Mouse (Mus musculus): ENCODE data around the gene Sucla2. TPM values are rescaled to one million over a fixed set of nuclear protein-coding genes. Genes with fewer than 3 reads are reported as not detected.

Gene Sucla2
- 118 and 127 TPM in 2 replicates for polyA plus RNA-seq (2014; fragmentation: Nextera tagmentation; extraction: Ambion mirVana)

DNA sequence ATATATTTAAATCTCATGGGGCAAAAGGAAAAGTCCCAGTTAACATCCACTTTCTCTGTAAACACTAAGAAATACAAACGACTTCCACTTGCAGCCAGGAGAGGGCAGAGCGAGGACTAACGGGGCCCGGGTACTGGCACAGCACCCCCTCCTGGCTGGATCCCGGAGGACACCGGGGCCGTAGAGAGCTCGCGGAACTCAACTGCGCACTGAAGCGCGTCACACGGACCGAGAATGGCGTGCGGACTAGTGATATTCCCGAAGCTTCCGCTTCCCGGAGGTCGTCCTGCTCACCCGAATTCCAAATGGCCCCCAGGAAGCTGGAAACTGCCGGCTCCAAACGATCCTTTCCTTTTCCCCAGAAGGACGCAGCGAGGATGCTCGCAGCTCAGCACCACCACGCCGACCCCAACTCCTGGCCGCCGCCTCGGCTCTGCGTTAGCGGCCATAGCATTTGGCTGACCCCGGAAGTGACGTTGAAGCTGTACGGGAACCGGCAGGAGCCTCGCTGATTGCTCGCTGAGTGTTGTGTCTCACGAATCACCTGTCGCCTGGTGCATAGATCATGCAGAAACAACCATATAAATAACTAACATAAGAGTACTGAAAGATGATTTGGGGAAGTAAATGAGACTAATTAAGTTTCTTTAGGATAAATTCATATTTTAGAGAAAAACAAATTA lies at the start of gene Sucla2:
Gene Sucla2 (plus strand): TSS at position 554 of the 683 bp plus-strand sequence.
- Histone ChIP-seq H3K4me1 (ENCODE audit: control insufficient read depth, insufficient read depth, low read length) (0 out of 2 replicates have a peak, but pooled peaks cover 4% of the 10 kb centered on the region), H3K4me3 (replicated peaks; ENCODE audit: low read depth, low read length) (peak within 1 kb of the TSS; percentile 47), H3K9ac (replicated peaks; ENCODE audit: low read length) (peak within 1 kb of the TSS; percentile 60; the same call in 1 of the 2 replicates), H3K36me3 (ENCODE audit: control insufficient read depth, insufficient read depth, low read length) (no peaks in the 10 kb centered on the region), H3K4me2 (ENCODE audit: low read length) (peak within 1 kb of the TSS; percentile 36), H3K27me3 (ENCODE audit: control insufficient read depth, insufficient read depth, low read length) (no peaks in the 10 kb centered on the region), H3K27ac (replicated peaks; ENCODE audit: low read depth, low read length) (peak within 1 kb of the TSS; percentile 93), H3K9me3 (ENCODE audit: control insufficient read depth, low read length) (no peaks in the 10 kb centered on the region)
- WGBS, result under 1% methylated on average over 41 of the region's 41 CpGs
- ATAC-seq (ENCODE audit: low FRiP score, low TSS enrichment) (peak; percentile 99), DNase-seq (peak; percentile 98)

DNA sequence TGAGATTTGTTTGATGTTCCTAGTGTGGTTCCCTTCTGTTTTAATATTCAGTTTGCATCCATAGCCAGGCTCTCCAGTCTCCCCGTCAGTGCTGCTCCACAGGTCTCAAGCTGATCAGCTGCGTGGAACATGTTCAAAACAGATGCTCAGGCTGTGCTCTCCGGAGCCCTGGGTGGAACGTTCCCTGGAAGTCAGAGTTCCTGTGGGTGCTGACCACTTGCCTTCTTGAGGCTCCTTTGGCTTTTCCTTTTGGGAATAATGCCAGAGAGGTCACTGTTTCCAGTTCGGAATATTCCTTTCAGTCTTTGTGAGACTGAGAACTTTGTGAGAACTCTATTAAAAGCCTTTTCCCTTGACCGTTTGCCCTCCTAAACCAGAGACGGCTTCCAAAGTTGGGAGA lies 49.6 kb upstream of the Sucla2 start:
- no peaks in the 10 kb centered on the region for H3K36me3 ChIP-seq (ENCODE audit: control insufficient read depth, insufficient read depth, low read length)
- no peak overlapping the region for H3K27ac ChIP-seq (replicated peaks; ENCODE audit: low read depth, low read length)

DNA sequence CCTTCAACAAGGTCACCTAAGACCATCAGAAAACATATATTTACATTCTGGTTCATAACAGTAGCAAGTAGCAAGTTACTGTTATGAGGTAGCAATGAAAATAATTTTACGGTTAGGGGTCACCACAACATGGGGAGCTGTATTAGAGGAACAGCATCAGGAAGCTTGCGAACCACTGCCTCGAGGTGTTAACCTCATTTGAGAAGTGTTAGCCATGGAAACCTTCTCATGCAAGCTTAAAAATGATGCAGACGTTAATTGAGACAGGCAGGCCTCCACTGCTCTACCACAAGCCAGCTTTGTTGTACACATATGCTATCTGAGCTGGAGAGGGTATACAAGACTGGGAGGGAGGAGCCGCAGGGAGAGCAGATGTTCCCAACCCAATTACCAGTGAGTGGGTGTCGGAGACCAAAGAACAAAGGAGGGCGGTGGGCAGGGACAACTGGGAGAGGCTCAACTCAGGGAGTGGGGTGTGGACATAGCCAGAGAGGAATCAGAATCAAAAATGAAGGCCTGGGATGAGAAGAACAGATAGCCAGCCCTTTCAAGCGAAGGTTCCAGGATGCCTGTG lies 48.7 kb upstream of the Sucla2 start:
- H3K4me1 ChIP-seq (ENCODE audit: control insufficient read depth, insufficient read depth, low read length), result peaks cover 6% of the 10 kb centered on the region; the same call in 1 of the 2 replicates
- H3K36me3 ChIP-seq (ENCODE audit: control insufficient read depth, insufficient read depth, low read length), result no peaks in the 10 kb centered on the region
- H3K9me3 ChIP-seq (ENCODE audit: control insufficient read depth, low read length), result no peaks in the 10 kb centered on the region
- H3K4me2 ChIP-seq (ENCODE audit: low read length), result no peak overlapping the region
- no peak overlapping the region for H3K27ac ChIP-seq (replicated peaks; ENCODE audit: low read depth, low read length)
- no peak overlapping the region for H3K4me3 ChIP-seq (replicated peaks; ENCODE audit: low read depth, low read length)
- 64% methylated on average over 8 of the region's 8 CpGs for WGBS
- DNase-seq (peak; percentile 9), ATAC-seq (ENCODE audit: low FRiP score, low TSS enrichment) (peak; percentile 57; the same call in 1 of the 2 replicates)
- no peak overlapping the region for H3K9ac ChIP-seq (replicated peaks; ENCODE audit: low read length)
- H3K27me3 ChIP-seq (ENCODE audit: control insufficient read depth, insufficient read depth, low read length), result no peaks in the 10 kb centered on the region

More for the DNA sequence above, 49.6 kb upstream of the Sucla2 start:
- no peak overlapping the region for H3K4me3 ChIP-seq (replicated peaks; ENCODE audit: low read depth, low read length)
- H3K4me1 ChIP-seq (ENCODE audit: control insufficient read depth, insufficient read depth, low read length), result peaks cover 6% of the 10 kb centered on the region; the same call in 1 of the 2 replicates
- H3K4me2 ChIP-seq (ENCODE audit: low read length), result no peak overlapping the region
- H3K9me3 ChIP-seq (ENCODE audit: control insufficient read depth, low read length), result no peaks in the 10 kb centered on the region
- no peaks in the 10 kb centered on the region for H3K27me3 ChIP-seq (ENCODE audit: control insufficient read depth, insufficient read depth, low read length)
- WGBS, result 74% methylated on average over 7 of the region's 7 CpGs
- DNase-seq, result no peak
- no peak for ATAC-seq (ENCODE audit: low FRiP score, low TSS enrichment)
- H3K9ac ChIP-seq (replicated peaks; ENCODE audit: low read length), result no peak overlapping the region

DNA sequence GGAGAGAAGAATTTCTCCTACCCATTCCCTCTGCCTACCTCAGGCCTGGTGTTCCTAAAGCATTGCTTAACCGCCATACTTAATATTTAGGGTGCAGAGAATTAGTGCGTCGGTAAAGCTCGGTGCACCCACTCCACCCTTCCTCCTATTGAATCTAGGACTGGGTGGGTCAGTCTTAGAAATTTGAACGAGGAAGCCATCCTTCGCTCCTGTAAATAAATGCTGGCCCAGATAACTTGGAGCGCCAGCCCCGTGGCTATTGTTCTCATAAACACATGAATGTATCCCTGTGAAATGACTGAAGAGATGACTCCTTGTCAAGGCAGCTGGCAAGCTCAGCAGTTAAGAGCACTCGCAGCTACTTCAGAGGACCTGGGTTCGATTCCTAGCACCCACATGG lies 48.0 kb upstream of the Sucla2 start:
- H3K9ac ChIP-seq (replicated peaks; ENCODE audit: low read length), result no peak overlapping the region
- ATAC-seq (ENCODE audit: low FRiP score, low TSS enrichment), result no peak
- 97% methylated on average over 10 of the region's 10 CpGs for WGBS
- no peak overlapping the region for H3K4me2 ChIP-seq (ENCODE audit: low read length)
- peaks cover 6% of the 10 kb centered on the region; the same call in 1 of the 2 replicates for H3K4me1 ChIP-seq (ENCODE audit: control insufficient read depth, insufficient read depth, low read length)
- no peak for DNase-seq
- no peaks in the 10 kb centered on the region for H3K27me3 ChIP-seq (ENCODE audit: control insufficient read depth, insufficient read depth, low read length)
- H3K9me3 ChIP-seq (ENCODE audit: control insufficient read depth, low read length), result no peaks in the 10 kb centered on the region
- no peak overlapping the region for H3K27ac ChIP-seq (replicated peaks; ENCODE audit: low read depth, low read length)
- no peaks in the 10 kb centered on the region for H3K36me3 ChIP-seq (ENCODE audit: control insufficient read depth, insufficient read depth, low read length)
- no peak overlapping the region for H3K4me3 ChIP-seq (replicated peaks; ENCODE audit: low read depth, low read length)

GRCm38 (mm10) chr14:73478321-73478720 lies 46.8 kb upstream of the Sucla2 start:
- Histone ChIP-seq H3K27ac (replicated peaks; ENCODE audit: low read depth, low read length) (no peak overlapping the region), H3K4me2 (ENCODE audit: low read length) (no peak overlapping the region), H3K9me3 (ENCODE audit: control insufficient read depth, low read length) (no peaks in the 10 kb centered on the region), H3K27me3 (ENCODE audit: control insufficient read depth, insufficient read depth, low read length) (no peaks in the 10 kb centered on the region), H3K4me1 (ENCODE audit: control insufficient read depth, insufficient read depth, low read length) (peaks cover 3% of the 10 kb centered on the region; the same call in 1 of the 2 replicates), H3K36me3 (ENCODE audit: control insufficient read depth, insufficient read depth, low read length) (no peaks in the 10 kb centered on the region), H3K9ac (replicated peaks; ENCODE audit: low read length) (no peak overlapping the region), H3K4me3 (replicated peaks; ENCODE audit: low read depth, low read length) (no peak overlapping the region)
- 87% methylated on average over 3 of the region's 3 CpGs for WGBS
- ATAC-seq (ENCODE audit: low FRiP score, low TSS enrichment), result no peak
- no peak for DNase-seq

GRCm38 (mm10) chr14:73479771-73480170 lies 45.3 kb upstream of the Sucla2 start:
- H3K27me3 ChIP-seq (ENCODE audit: control insufficient read depth, insufficient read depth, low read length), result no peaks in the 10 kb centered on the region
- no peak for DNase-seq

GRCm38 (mm10) chr14:73483516-73484229 lies 41.4 kb upstream of the Sucla2 start:
- no peak for DNase-seq
- Histone ChIP-seq H3K4me2 (ENCODE audit: low read length) (no peak overlapping the region), H3K9me3 (ENCODE audit: control insufficient read depth, low read length) (no peaks in the 10 kb centered on the region), H3K4me3 (replicated peaks; ENCODE audit: low read depth, low read length) (no peak overlapping the region), H3K9ac (replicated peaks; ENCODE audit: low read length) (no peak overlapping the region), H3K4me1 (ENCODE audit: control insufficient read depth, insufficient read depth, low read length) (no peaks in the 10 kb centered on the region), H3K27ac (replicated peaks; ENCODE audit: low read depth, low read length) (no peak overlapping the region), H3K36me3 (ENCODE audit: control insufficient read depth, insufficient read depth, low read length) (no peaks in the 10 kb centered on the region), H3K27me3 (ENCODE audit: control insufficient read depth, insufficient read depth, low read length) (no peaks in the 10 kb centered on the region)
- ATAC-seq (ENCODE audit: low FRiP score, low TSS enrichment), result no peak
- 80% methylated on average over 5 of the region's 5 CpGs for WGBS

More at GRCm38 (mm10) chr14:73479771-73480170, 45.3 kb upstream of the Sucla2 start:
- no peak overlapping the region for H3K4me2 ChIP-seq (ENCODE audit: low read length)
- no peaks in the 10 kb centered on the region for H3K4me1 ChIP-seq (ENCODE audit: control insufficient read depth, insufficient read depth, low read length)
- 7% methylated on average over 1 of the region's 1 CpGs for WGBS
- H3K27ac ChIP-seq (replicated peaks; ENCODE audit: low read depth, low read length), result no peak overlapping the region
- H3K36me3 ChIP-seq (ENCODE audit: control insufficient read depth, insufficient read depth, low read length), result no peaks in the 10 kb centered on the region
- no peak overlapping the region for H3K9ac ChIP-seq (replicated peaks; ENCODE audit: low read length)
- no peak overlapping the region for H3K4me3 ChIP-seq (replicated peaks; ENCODE audit: low read depth, low read length)
- no peak for ATAC-seq (ENCODE audit: low FRiP score, low TSS enrichment)
- H3K9me3 ChIP-seq (ENCODE audit: control insufficient read depth, low read length), result no peaks in the 10 kb centered on the region

- DNase-seq, result no peak
- no peaks in the 10 kb centered on the region for H3K36me3 ChIP-seq (ENCODE audit: control insufficient read depth, insufficient read depth, low read length)
- 62% methylated on average over 3 of the region's 3 CpGs for WGBS
- H3K9me3 ChIP-seq (ENCODE audit: control insufficient read depth, low read length), result no peaks in the 10 kb centered on the region
- no peak overlapping the region for H3K4me2 ChIP-seq (ENCODE audit: low read length)
- no peaks in the 10 kb centered on the region for H3K4me1 ChIP-seq (ENCODE audit: control insufficient read depth, insufficient read depth, low read length)
- H3K9ac ChIP-seq (replicated peaks; ENCODE audit: low read length), result no peak overlapping the region
- no peak overlapping the region for H3K27ac ChIP-seq (replicated peaks; ENCODE audit: low read depth, low read length)
- no peaks in the 10 kb centered on the region for H3K27me3 ChIP-seq (ENCODE audit: control insufficient read depth, insufficient read depth, low read length)
- no peak for ATAC-seq (ENCODE audit: low FRiP score, low TSS enrichment)
- no peak overlapping the region for H3K4me3 ChIP-seq (replicated peaks; ENCODE audit: low read depth, low read length)
Observed at GRCm38 (mm10) chr14:73484366-73485110, 40.6 kb upstream of the Sucla2 start.

Measured in midbrain, embryonic 14.5 days (tissue).